Comparison of ENCODE assay signal across 12 mouse cellular contexts in genomic region chr10:119142866-119143265, GRCm38 (mm10).
"Had no signal": no experiment of that assay in that cellular context is flagged by ENCODE, and none has a peak within 500 bp of the region (broad histone marks: within the 10 kb centered on the region; RNA-seq: fewer than 3 reads in every experiment).

No protein-coding gene starts in this region.

- H3K27ac ChIP-seq: hindbrain, embryonic 12.5 days; kidney, postnatal 0 days; layer of hippocampus, adult 2 months; limb, embryonic 10.5 days; liver, embryonic 12.5 days; midbrain, embryonic 13.5 days; neural tube, embryonic 15.5 days had no signal

- ATAC-seq: hindbrain, embryonic 16.5 days; liver, embryonic 12.5 days; midbrain, embryonic 13.5 days had no signal

- H3K9ac ChIP-seq: hindbrain, embryonic 12.5 days; liver, embryonic 12.5 days; midbrain, embryonic 13.5 days; neural tube, embryonic 15.5 days had no signal

- H3K27me3 ChIP-seq: hindbrain, embryonic 12.5 days; liver, embryonic 12.5 days; midbrain, embryonic 13.5 days; neural tube, embryonic 15.5 days had no signal

- DNase-seq: kidney, adult 9 months; kidney, postnatal 36 days; thymus, adult 2 months; thymus, postnatal 25 days had no signal

- H3K9me3 ChIP-seq: hindbrain, embryonic 12.5 days; limb, embryonic 10.5 days; liver, embryonic 12.5 days; midbrain, embryonic 13.5 days; neural tube, embryonic 15.5 days had no signal

- H3K4me1 ChIP-seq: hindbrain, embryonic 12.5 days; liver, embryonic 12.5 days; midbrain, embryonic 13.5 days; neural tube, embryonic 15.5 days had no signal

- H3K36me3 ChIP-seq: hindbrain, embryonic 12.5 days; limb, embryonic 10.5 days; liver, embryonic 12.5 days; midbrain, embryonic 13.5 days; neural tube, embryonic 15.5 days had no signal

- H3K4me3 ChIP-seq: hindbrain, embryonic 12.5 days; layer of hippocampus, adult 2 months; limb, embryonic 10.5 days; liver, embryonic 12.5 days; midbrain, embryonic 13.5 days; neural tube, embryonic 15.5 days had no signal

- H3K4me2 ChIP-seq: hindbrain, embryonic 12.5 days; liver, embryonic 12.5 days; midbrain, embryonic 13.5 days; neural tube, embryonic 15.5 days had no signal
